Mouse (Mus musculus): ENCODE measurements around the gene H2afy2.

GRCm38 (mm10) chr10:61827950-61828936 is 44.3 kb upstream of the H2afy2 start:
- TF ChIP-seq MAX (IDR thresholded peaks at IDR 0.05; ENCODE audit: low read length) (no peak), CTCF (conservative IDR thresholded peaks at IDR 0.05 in 1 of 2, IDR thresholded peaks at IDR 0.05 in 1 of 2; ENCODE audit: low read depth in 2 of 2, low read length in 2 of 2) (no peak), ZKSCAN1 (IDR thresholded peaks at IDR 0.05; ENCODE audit: borderline replicate concordance, low read depth, low read length) (no peak), MEF2A (IDR thresholded peaks at IDR 0.05; ENCODE audit: borderline replicate concordance, low read depth, low read length) (no peak), ZC3H11A (IDR thresholded peaks at IDR 0.05; ENCODE audit: low read depth, low read length) (no peak), POLR2A (IDR thresholded peaks at IDR 0.05; ENCODE audit: low read depth, low read length) (no peak), E2F4 (IDR thresholded peaks at IDR 0.05; ENCODE audit: insufficient replicate concordance, low read depth, low read length) (no peak), MYC (IDR thresholded peaks at IDR 0.05; ENCODE audit: low read depth, low read length) (no peak), ELF1 (IDR thresholded peaks at IDR 0.05; ENCODE audit: low read depth, low read length) (no peak)

Data from CH12.LX (cell line).